Mouse (Mus musculus): ENCODE data around the gene Hrasls5. TPM values are rescaled to one million over a fixed set of nuclear protein-coding genes. Genes with fewer than 3 reads are reported as not detected.

The Hrasls5 gene
- 2.6 TPM in 1 of 2 replicates, not detected in the other for polyA plus RNA-seq (2012; ENCODE audit: insufficient read depth, insufficient read length, missing spikeins)

DNA sequence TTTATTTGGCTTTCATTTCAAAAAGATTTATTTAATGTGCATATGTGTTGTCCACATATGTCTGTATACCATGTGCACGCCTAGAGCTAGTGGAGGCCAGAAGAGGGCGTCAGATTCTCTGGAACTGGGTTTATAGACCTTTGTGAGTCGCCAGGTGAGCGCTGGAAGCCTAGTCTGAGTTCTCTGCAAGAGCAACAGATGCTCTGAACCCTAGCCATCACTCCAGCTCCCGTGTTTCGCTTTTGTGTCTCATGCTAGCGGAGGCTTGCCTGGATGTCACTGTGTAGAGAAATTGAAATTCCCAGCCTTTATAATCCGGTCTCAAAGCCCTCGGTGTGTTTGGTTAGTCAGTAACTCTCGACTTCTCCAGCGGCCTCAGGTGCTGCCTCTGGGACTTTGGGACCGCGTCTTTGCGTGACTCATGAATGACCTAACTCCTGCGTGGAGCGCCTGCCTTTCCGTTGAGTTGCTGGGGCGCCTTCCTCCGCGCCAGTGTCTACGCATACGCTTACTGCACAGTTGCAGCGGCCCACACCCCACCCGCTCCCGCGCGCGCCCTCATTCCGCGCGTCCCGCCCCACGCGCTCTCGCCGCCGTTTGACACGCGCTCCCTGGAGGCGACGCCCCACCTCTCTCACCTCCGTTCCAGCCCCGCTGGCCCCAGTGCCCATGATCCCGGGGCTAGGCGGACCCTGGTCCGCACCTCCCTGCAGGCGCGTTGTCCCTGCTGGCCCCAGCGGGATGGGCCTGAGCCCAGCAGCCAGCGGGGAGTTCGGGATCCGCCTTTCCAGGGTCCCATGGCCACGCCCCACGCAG, at the start of gene Hrasls5:
Gene Hrasls5, plus strand, starts transcription at position 600 of the 816 bp plus-strand sequence.
- peak within 1 kb of the TSS; percentile 54 for H3K4me3 ChIP-seq (ENCODE audit: insufficient read depth, low read depth, low read length)
- no peak within 1 kb of the TSS for H3K27ac ChIP-seq (replicated peaks; ENCODE audit: low read depth, low read length)
- H3K4me1 ChIP-seq (ENCODE audit: control insufficient read depth, insufficient read depth, insufficient read length, low read length): peaks cover 11% of the 10 kb centered on the region

DNA sequence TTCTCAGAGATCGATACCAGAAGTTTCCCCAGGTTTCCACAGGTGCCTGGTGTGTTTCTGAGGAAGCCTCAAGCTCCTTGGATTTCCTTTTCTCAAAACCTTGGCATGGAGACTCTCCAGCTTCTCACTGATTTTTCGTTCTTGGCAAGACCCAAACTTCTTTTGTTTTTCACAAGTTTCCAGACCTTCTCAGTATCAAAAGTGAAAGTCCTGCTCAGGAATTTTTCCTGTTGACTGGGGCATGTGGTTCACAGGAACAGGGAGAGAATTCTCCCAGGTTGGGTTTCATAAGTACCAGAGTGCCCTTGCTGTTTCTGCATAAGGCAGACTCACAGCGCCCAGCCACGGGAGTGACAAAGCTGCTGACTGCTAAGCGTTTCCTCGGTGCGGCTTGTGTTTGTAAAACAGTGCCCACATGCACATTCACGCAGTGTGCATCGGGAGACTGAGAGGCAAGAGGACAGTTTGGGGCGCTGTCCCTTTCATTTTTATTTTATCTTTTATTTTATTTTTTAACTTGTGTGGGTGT, 49.7 kb upstream of the Hrasls5 start:
- peaks cover 29% of the 10 kb centered on the region for H3K4me1 ChIP-seq (ENCODE audit: control insufficient read depth, insufficient read depth, insufficient read length, low read length)
- H3K4me3 ChIP-seq (ENCODE audit: insufficient read depth, low read depth, low read length): peak overlapping the region; percentile 28
- H3K27ac ChIP-seq (replicated peaks; ENCODE audit: low read depth, low read length): peak overlapping the region; percentile 57

DNA sequence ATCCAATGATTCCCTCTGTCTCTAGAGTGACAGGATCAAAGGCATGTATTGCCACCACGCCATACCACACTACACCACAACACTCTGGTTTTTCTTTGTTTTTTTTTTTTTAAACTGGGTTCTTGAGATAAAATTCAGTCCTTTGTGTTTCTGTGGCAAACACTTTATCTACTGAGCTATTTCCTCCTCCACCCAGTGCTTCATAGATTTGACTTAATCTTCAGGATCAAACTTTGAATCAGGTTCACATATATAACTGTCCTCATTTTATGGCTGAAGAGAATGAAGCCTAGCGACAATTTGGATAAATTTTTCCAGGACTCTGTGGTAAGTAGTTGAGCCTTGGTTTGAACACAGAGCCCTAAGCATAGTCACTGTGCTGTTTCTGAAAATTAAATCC, 48.7 kb upstream of the Hrasls5 start:
- Histone ChIP-seq H3K4me3 (ENCODE audit: insufficient read depth, low read depth, low read length) (no peak overlapping the region), H3K27ac (replicated peaks; ENCODE audit: low read depth, low read length) (no peak overlapping the region)

DNA sequence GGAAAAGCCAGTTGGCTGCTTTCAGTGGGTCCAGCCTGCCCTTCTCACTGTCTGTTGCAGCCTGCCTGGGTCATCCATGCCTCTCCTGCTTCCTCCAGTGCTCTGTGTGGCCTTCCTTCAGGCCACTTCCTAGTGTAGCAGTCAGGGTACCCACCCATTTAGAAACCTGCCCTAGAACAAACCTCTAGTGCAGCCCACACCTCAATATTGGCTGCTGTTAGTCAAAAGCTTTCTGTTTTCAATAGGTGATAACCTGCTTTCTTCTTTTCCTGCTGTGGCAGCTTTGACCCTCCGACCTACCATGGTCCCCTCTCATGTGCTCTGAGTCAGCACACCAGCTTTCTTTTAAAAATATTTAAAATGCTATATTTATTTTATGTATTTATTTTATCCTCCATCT, 47.9 kb upstream of the Hrasls5 start:
- peaks cover 37% of the 10 kb centered on the region for H3K4me1 ChIP-seq (ENCODE audit: control insufficient read depth, insufficient read depth, insufficient read length, low read length)
- H3K4me3 ChIP-seq (ENCODE audit: insufficient read depth, low read depth, low read length): no peak overlapping the region
- peak overlapping the region; percentile 3; the same call in 1 of the 2 replicates for H3K27ac ChIP-seq (replicated peaks; ENCODE audit: low read depth, low read length)

More for the DNA sequence above, 48.7 kb upstream of the Hrasls5 start:
- H3K4me1 ChIP-seq (ENCODE audit: control insufficient read depth, insufficient read depth, insufficient read length, low read length): peaks cover 36% of the 10 kb centered on the region

DNA sequence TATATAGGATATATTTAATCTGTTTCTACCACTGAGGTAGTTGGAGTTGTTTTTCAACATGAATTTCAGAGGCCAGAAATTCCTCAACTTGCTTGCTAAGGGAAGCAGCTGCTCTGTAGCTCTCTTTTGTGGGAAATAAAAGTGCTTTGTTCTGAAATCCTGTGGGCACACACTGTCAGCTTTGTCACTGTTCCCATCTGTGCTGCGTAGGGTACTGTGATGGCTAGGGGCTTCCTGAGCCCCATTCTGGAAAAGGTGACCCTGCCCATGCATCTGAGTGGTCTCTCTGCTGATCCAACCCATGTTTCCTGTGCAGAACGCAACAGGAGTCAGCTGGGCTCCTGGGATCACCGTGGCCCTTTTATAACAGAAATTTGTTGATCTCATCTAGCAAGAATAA, 45.5 kb upstream of the Hrasls5 start:
- Histone ChIP-seq H3K4me3 (ENCODE audit: insufficient read depth, low read depth, low read length) (no peak overlapping the region), H3K27ac (replicated peaks; ENCODE audit: low read depth, low read length) (no peak overlapping the region), H3K4me1 (ENCODE audit: control insufficient read depth, insufficient read depth, insufficient read length, low read length) (peaks cover 33% of the 10 kb centered on the region)

DNA sequence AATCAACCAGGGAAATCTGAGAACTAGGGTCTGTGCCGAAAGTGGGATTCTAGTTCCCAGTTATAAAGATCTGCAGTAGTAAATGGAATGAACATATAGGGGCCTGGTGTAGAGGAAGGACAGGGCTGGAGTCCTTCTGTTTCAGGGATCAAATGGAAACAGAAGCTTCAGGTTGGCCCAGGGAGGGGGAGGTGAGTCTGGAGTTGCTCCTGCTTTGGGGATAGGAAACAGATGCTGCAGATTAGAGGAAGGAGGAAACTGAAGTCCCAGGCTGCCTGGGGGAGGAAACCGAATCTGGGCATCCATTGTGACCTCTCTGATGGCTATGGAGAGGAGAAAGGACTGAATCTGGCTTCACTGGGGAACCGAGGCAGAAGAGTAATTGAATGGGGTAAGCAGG, 44.0 kb upstream of the Hrasls5 start:
- Histone ChIP-seq H3K4me1 (ENCODE audit: control insufficient read depth, insufficient read depth, insufficient read length, low read length) (peaks cover 23% of the 10 kb centered on the region), H3K27ac (replicated peaks; ENCODE audit: low read depth, low read length) (0 out of 2 replicates have a peak overlapping the region, but pooled peaks have one; percentile 27), H3K4me3 (ENCODE audit: insufficient read depth, low read depth, low read length) (no peak overlapping the region)

DNA sequence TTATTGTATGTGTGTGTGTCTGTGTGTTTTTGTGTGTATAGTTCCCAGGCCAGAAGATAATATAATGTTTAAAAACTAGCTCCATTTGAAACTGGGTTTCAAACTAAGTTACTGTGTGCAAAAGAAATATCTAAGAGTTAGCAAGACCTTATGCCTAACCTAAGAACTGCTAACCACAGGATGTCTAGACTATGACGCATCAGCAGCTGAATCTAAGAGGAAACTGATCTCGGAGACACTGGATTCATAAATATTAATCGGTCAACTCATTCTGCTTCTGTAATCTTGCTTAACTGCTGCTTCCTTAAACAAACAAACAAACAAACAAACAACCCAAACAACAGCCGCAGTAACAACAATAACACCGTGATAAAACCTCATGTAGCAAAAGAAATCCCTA, 42.7 kb upstream of the Hrasls5 start:
- Histone ChIP-seq H3K4me1 (ENCODE audit: control insufficient read depth, insufficient read depth, insufficient read length, low read length) (peaks cover 21% of the 10 kb centered on the region), H3K4me3 (ENCODE audit: insufficient read depth, low read depth, low read length) (no peak overlapping the region), H3K27ac (replicated peaks; ENCODE audit: low read depth, low read length) (no peak overlapping the region)

DNA sequence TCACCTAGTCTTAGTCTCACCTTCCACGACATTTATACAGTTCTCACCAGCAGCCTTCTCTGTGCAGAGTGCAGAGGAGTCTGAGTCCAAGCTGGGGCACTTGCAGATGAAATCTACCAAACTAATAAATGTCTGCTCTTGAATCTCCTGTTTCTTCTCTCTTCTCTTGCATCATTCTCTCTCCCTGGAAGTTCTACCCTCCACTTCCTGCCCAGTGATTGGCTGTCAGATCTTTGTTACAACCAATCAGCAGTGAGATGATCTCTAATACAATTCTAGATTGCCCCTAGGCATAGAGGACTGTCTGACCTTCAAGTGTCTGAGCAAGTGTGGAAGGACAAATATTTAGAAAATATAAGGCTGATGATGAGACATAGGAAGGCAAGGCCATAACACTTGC, 36.2 kb upstream of the Hrasls5 start:
- Histone ChIP-seq H3K4me3 (ENCODE audit: insufficient read depth, low read depth, low read length) (no peak overlapping the region), H3K4me1 (ENCODE audit: control insufficient read depth, insufficient read depth, insufficient read length, low read length) (peaks cover 11% of the 10 kb centered on the region), H3K27ac (replicated peaks; ENCODE audit: low read depth, low read length) (no peak overlapping the region)

DNA sequence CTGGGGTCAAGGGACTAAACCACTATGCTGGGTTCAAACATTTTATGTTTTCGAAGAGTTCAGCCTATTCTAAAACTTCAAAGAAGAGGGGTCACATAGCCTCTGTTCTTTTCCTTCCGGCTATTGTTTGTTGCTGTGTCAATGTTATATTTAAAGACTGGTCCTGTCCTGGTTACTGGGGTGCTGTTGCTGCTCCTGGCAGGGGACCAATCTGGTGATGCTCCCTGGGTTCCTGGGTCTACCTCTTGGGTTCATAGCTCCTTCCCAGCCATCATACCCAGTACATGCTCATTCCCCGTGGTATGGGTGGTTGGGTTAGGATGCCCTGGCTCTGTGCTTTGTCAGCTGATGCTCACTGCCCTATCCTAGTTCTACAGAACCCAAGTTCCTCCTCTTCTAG, 34.6 kb upstream of the Hrasls5 start:
- peaks cover 15% of the 10 kb centered on the region for H3K4me1 ChIP-seq (ENCODE audit: control insufficient read depth, insufficient read depth, insufficient read length, low read length)
- no peak overlapping the region for H3K4me3 ChIP-seq (ENCODE audit: insufficient read depth, low read depth, low read length)
- H3K27ac ChIP-seq (replicated peaks; ENCODE audit: low read depth, low read length): no peak overlapping the region

DNA sequence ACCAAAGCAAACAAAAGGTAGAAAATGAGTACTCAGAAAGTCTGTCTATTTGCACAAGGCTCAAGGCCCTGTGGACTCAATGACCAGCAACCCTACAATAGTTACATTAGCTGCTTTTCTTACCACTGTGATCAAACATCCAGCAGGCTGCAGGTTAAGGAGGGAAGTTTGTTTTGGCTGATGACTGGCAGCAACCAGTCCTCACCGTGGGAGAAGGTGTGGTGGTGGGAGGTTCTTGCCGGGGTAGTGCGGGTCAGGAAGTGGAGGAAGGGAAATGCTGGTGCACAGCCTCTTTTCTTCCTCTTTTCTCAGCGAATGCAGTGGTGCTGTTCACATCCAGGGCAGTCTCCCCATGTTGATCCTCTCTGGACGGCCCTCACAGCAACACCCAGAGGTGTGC, 31.3 kb upstream of the Hrasls5 start:
- Histone ChIP-seq H3K4me1 (ENCODE audit: control insufficient read depth, insufficient read depth, insufficient read length, low read length) (peaks cover 28% of the 10 kb centered on the region), H3K27ac (replicated peaks; ENCODE audit: low read depth, low read length) (peak overlapping the region; percentile 35), H3K4me3 (ENCODE audit: insufficient read depth, low read depth, low read length) (no peak overlapping the region)

DNA sequence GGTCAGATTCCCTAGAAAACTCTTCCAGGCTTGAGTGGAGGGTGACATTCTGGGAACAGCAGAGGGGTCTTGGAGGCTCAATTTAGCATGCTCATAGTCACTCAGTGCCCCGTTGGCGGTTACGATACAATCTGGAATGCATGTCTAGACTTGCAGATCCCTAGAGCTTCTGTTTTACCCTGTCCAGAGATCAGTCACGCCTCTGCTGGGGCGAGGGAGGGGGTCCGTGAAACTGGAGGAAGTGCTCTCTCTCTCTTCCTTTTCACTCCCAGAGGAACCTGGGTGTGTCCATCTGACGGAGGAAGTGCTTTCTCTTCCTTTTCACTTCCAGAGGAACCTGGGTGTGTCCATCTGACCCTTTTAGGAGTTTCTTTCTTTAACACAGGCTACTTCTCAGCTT, 29.2 kb upstream of the Hrasls5 start:
- Histone ChIP-seq H3K27ac (replicated peaks; ENCODE audit: low read depth, low read length) (peak overlapping the region; percentile 87), H3K4me3 (ENCODE audit: insufficient read depth, low read depth, low read length) (peak overlapping the region; percentile 1; the same call in 1 of the 2 replicates), H3K4me1 (ENCODE audit: control insufficient read depth, insufficient read depth, insufficient read length, low read length) (peaks cover 28% of the 10 kb centered on the region)

DNA sequence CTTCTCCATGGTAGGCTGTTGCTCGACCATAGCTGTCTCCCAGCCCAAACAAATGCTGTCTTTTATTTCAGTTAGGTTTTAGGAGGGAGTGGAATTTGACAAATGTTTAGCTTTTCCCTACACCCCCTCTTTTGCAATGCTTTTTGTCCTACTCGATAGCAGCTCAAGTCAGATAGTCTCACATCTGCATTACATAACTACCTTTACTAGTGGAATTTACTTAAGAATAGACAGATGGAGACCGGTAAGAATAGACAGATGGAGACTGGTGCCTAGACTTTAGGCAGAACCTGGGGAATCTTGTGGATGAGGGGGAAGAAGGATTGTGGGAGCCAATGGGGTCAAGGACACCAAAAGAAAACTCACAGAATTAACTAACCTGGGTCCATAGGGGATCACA, 28.7 kb upstream of the Hrasls5 start:
- Histone ChIP-seq H3K4me1 (ENCODE audit: control insufficient read depth, insufficient read depth, insufficient read length, low read length) (peaks cover 28% of the 10 kb centered on the region), H3K4me3 (ENCODE audit: insufficient read depth, low read depth, low read length) (no peak overlapping the region), H3K27ac (replicated peaks; ENCODE audit: low read depth, low read length) (peak overlapping the region; percentile 87)

DNA sequence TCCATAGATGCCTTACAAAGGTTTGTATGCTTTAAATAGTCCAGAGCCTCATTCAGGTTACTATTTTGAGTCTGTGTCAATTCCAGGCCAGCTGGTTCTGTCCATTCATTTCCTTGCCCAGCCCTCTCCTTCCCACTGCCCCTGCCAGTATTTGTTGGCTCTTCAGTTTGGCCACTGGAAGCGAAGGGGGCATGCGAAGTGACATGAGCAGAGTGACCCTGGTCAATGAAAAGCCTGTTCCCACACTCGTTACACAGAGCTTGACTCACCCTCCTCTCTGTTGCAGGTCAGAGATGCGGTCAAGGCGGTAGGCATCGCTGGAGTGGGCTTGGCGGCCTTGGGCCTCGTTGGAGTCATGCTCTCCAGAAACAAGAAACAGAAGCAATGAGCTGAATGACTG, 27.1 kb upstream of the Hrasls5 start:
- peaks cover 24% of the 10 kb centered on the region for H3K4me1 ChIP-seq (ENCODE audit: control insufficient read depth, insufficient read depth, insufficient read length, low read length)
- no peak overlapping the region for H3K4me3 ChIP-seq (ENCODE audit: insufficient read depth, low read depth, low read length)
- no peak overlapping the region for H3K27ac ChIP-seq (replicated peaks; ENCODE audit: low read depth, low read length)

DNA sequence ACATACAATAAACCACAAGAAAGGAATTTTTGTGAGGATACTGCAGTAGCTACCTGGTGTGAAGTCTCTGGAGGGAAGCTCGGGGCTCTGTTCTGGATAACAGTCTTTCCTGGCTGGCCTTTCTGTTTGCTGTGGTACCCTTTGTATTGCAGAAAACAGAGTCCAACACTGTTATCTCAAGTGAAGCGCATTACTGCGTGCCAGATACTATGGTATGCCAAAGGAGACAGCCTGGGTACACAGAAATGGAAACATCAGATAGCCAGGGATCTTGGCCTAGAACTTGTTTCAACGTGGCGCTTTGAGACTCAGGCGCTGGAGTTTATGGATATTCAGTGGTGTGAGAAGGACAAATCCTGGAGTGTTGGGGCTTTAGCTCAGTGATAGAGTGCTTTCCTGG, 26.6 kb upstream of the Hrasls5 start:
- Histone ChIP-seq H3K4me1 (ENCODE audit: control insufficient read depth, insufficient read depth, insufficient read length, low read length) (peaks cover 20% of the 10 kb centered on the region), H3K27ac (replicated peaks; ENCODE audit: low read depth, low read length) (no peak overlapping the region), H3K4me3 (ENCODE audit: insufficient read depth, low read depth, low read length) (no peak overlapping the region)

DNA sequence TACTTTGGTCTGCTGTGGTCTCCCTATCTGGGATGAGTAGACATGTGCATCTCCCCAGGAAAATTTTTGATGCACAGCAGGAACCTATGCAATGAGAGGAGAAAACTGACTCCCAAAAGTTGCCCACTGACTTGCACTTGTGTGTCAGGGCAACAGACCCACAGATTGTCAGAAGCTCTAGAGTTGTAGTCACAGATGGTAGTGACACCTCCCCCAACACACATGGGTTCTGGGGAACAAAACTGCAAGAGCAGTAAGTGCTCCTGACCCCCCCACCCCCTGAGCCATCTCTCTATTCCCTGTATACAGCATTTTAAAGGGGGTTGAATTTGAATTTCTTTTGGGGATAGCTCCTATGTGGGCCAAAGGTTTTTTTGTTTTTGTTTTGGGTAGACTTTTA, 21.5 kb upstream of the Hrasls5 start:
- peak overlapping the region; percentile 31; the same call in 1 of the 2 replicates for H3K27ac ChIP-seq (replicated peaks; ENCODE audit: low read depth, low read length)
- H3K4me3 ChIP-seq (ENCODE audit: insufficient read depth, low read depth, low read length): no peak overlapping the region

DNA sequence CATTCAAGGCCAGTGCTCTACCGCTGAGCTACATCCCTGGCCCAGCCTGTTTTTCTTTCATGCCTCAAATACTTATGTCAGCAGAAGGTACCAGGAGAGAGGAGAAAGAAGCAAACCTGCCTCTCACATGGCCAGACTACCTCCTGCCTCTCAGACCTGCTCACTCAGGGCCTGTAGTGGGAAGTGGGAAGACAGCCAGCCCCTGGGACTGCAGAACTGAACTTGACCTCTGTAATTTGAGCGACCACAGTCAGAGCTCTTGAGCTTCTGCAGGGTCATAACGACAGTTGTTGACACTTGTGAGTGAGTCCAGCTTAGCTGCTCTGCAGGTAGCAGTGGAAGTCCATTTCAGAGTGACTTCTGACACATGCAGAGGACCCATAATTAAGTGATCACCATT, 20.3 kb upstream of the Hrasls5 start:
- Histone ChIP-seq H3K4me3 (ENCODE audit: insufficient read depth, low read depth, low read length) (no peak overlapping the region), H3K27ac (replicated peaks; ENCODE audit: low read depth, low read length) (peak overlapping the region; percentile 44; the same call in 1 of the 2 replicates), H3K4me1 (ENCODE audit: control insufficient read depth, insufficient read depth, insufficient read length, low read length) (peaks cover 4% of the 10 kb centered on the region; the same call in 1 of the 2 replicates)

More for the DNA sequence above, 21.5 kb upstream of the Hrasls5 start:
- H3K4me1 ChIP-seq (ENCODE audit: control insufficient read depth, insufficient read depth, insufficient read length, low read length): peaks cover 4% of the 10 kb centered on the region; the same call in 1 of the 2 replicates
